Mouse (Mus musculus) liver, embryonic 14.5 days (tissue): ENCODE results near the gene Pds5b.

ENCODE experiments used
- CTCF ChIP-seq: IDR thresholded peaks from 2 replicates; pipeline ENCODE4 v1.5.1; 2016; ENCODE audit warnings: antibody characterized with exemption, low read depth, control low read depth
- EP300 ChIP-seq: IDR thresholded peaks from 2 replicates; pipeline ENCODE4 v1.6.1; 2016; ENCODE audit warnings: antibody characterized with exemption, low read depth

GRCm38 (mm10) chr5:150740597-150740996 is 67.1 kb downstream of the Pds5b start:
- no peak for TF ChIP-seq CTCF
- no peak for TF ChIP-seq EP300
